Mouse (Mus musculus): ENCODE measurements around the gene Sipa1l3. TPM values are rescaled to one million over a fixed set of nuclear protein-coding genes. Genes with fewer than 3 reads are reported as not detected.

Gene Sipa1l3
- total RNA-seq, 2 experiments from 2014 or later = 166 to 185 TPM

GRCm38 (mm10) chr7:29447147-29447829 lies 71.2 kb downstream of the Sipa1l3 start:
- DNase-seq (ENCODE audit: low spot score in 2 of 2) = no peak

GRCm38 (mm10) chr7:29446156-29446555 lies 72.3 kb downstream of the Sipa1l3 start:
- no peak for DNase-seq (ENCODE audit: low spot score in 2 of 2)

- no peak for DNase-seq (ENCODE audit: low spot score in 2 of 2)
These were observed 73.9 kb downstream of the Sipa1l3 start for GRCm38 (mm10) chr7:29444527-29444926.

GRCm38 (mm10) chr7:29444070-29444469 lies 74.4 kb downstream of the Sipa1l3 start:
- DNase-seq (ENCODE audit: low spot score in 2 of 2) = no peak

GRCm38 (mm10) chr7:29441793-29442192 lies 76.6 kb downstream of the Sipa1l3 start:
- DNase-seq (ENCODE audit: low spot score in 2 of 2) = no peak

- DNase-seq (ENCODE audit: low spot score in 2 of 2) = no peak
These were observed 77.3 kb downstream of the Sipa1l3 start for GRCm38 (mm10) chr7:29441151-29441550.

GRCm38 (mm10) chr7:29438655-29439282 lies 79.7 kb downstream of the Sipa1l3 start:
- DNase-seq (ENCODE audit: low spot score in 2 of 2) = peak in 1 of 2 experiments; percentile 76

GRCm38 (mm10) chr7:29438204-29438603 lies 80.2 kb downstream of the Sipa1l3 start:
- no peak for DNase-seq (ENCODE audit: low spot score in 2 of 2)

- DNase-seq (ENCODE audit: low spot score in 2 of 2) = no peak
These were observed 81.4 kb downstream of the Sipa1l3 start for GRCm38 (mm10) chr7:29437072-29437471.

- peak in 1 of 2 experiments; percentile 81 for DNase-seq (ENCODE audit: low spot score in 2 of 2)
These were observed 84.0 kb downstream of the Sipa1l3 start for GRCm38 (mm10) chr7:29434313-29435035.

- no peak for DNase-seq (ENCODE audit: low spot score in 2 of 2)
These were observed 84.7 kb downstream of the Sipa1l3 start for GRCm38 (mm10) chr7:29433725-29434124.

- DNase-seq (ENCODE audit: low spot score in 2 of 2) = no peak
These were observed 85.4 kb downstream of the Sipa1l3 start for GRCm38 (mm10) chr7:29432947-29433553.

- no peak for DNase-seq (ENCODE audit: low spot score in 2 of 2)
These were observed 86.1 kb downstream of the Sipa1l3 start for GRCm38 (mm10) chr7:29432180-29432946.

- DNase-seq (ENCODE audit: low spot score in 2 of 2) = no peak
These were observed 87.7 kb downstream of the Sipa1l3 start for GRCm38 (mm10) chr7:29430739-29431211.

- no peak for DNase-seq (ENCODE audit: low spot score in 2 of 2)
These were observed 92.4 kb downstream of the Sipa1l3 start for GRCm38 (mm10) chr7:29426056-29426455.

GRCm38 (mm10) chr7:29425413-29425827 lies 93.0 kb downstream of the Sipa1l3 start:
- DNase-seq (ENCODE audit: low spot score in 2 of 2) = peak in 1 of 2 experiments; percentile 60

GRCm38 (mm10) chr7:29424690-29425089 lies 93.8 kb downstream of the Sipa1l3 start:
- no peak for DNase-seq (ENCODE audit: low spot score in 2 of 2)

GRCm38 (mm10) chr7:29421909-29422244 lies 96.6 kb downstream of the Sipa1l3 start:
- peak in 1 of 2 experiments; percentile 63 for DNase-seq (ENCODE audit: low spot score in 2 of 2)

- DNase-seq (ENCODE audit: low spot score in 2 of 2) = peak in 1 of 2 experiments; percentile 53
These were observed 97.1 kb downstream of the Sipa1l3 start for GRCm38 (mm10) chr7:29421240-29421908.

- no peak for DNase-seq (ENCODE audit: low spot score in 2 of 2)
These were observed 98.6 kb downstream of the Sipa1l3 start for GRCm38 (mm10) chr7:29419836-29420235.

Data from layer of hippocampus, postnatal 14 days (tissue).